Mouse (Mus musculus) heart, adult 2 months (tissue): ENCODE data around the gene Izumo1r.

Source experiments
- CTCF ChIP-seq: fragments of 200-600 bp; IDR thresholded peaks from 2 replicates; pipeline ENCODE4 v1.8.1; 2022; ENCODE audit warnings: antibody characterized with exemption, mild to moderate bottlenecking, moderate library complexity
- POLR2A ChIP-seq: fragments of 200-500 bp; IDR thresholded peaks from 2 replicates; pipeline ENCODE4 v1.6.1; 2011; ENCODE audit warnings: mild to moderate bottlenecking, low read depth, low read length, control low read depth; ENCODE audit not compliant: insufficient read depth

- TF ChIP-seq CTCF = no peak
- TF ChIP-seq POLR2A = no peak
These were observed 8.4 kb downstream of the Izumo1r start for GRCm38 (mm10) chr9:14895237-14895835.
